Mouse (Mus musculus) C2C12 (cell line): Measurements from ENCODE around the gene H1foo. TPM values are rescaled to one million over a fixed set of nuclear protein-coding genes. Genes with fewer than 3 reads are reported as not detected.

Experiments used
- H3K27me3 ChIP-seq: one replicate; pipeline ENCODE4 v1.6.1; 2011; ENCODE audit not compliant: control insufficient read depth, insufficient read depth, insufficient read length
- H3K36me3 ChIP-seq: one replicate; pipeline ENCODE4 v1.6.1; 2011; ENCODE audit not compliant: control insufficient read depth, insufficient read depth
- H3K4me3 ChIP-seq: one replicate; pipeline ENCODE4 v1.5.1; 2011; ENCODE audit warnings: mild to moderate bottlenecking, control low read depth; ENCODE audit not compliant: poor library complexity, insufficient read depth, severe bottlenecking
- H3K79me2 ChIP-seq: one replicate; pipeline ENCODE4 v1.6.1; 2011; ENCODE audit not compliant: control insufficient read depth, insufficient read depth
- H3K79me3 ChIP-seq: one replicate; pipeline ENCODE4 v1.6.1; 2011; ENCODE audit warnings: low read depth, control low read depth
- H3ac ChIP-seq: one replicate; pipeline ENCODE3; 2011; ENCODE audit warnings: low read depth; ENCODE audit not compliant: control insufficient read depth, insufficient read length
- CEBPB ChIP-seq: IDR thresholded peaks from one replicate; pipeline ENCODE4 v1.6.1; 2011; ENCODE audit warnings: low read depth, mild to moderate bottlenecking, control low read depth, moderate library complexity
- CTCF ChIP-seq: IDR thresholded peaks from one replicate; pipeline ENCODE4 v1.5.1; 2011; ENCODE audit not compliant: control insufficient read depth, insufficient read depth, insufficient read length
- FOSL1 ChIP-seq: IDR thresholded peaks from one replicate; pipeline ENCODE4 v1.8.0; 2011; ENCODE audit warnings: mild to moderate bottlenecking, low read length; ENCODE audit not compliant: poor library complexity, insufficient read depth, severe bottlenecking
- MAX ChIP-seq: IDR thresholded peaks from one replicate; pipeline ENCODE4 v1.6.1; 2011; ENCODE audit warnings: mild to moderate bottlenecking, control low read depth
- MYOD1 ChIP-seq: IDR thresholded peaks from one replicate; pipeline ENCODE4 v1.6.1; 2011; ENCODE audit warnings: low read depth; ENCODE audit not compliant: control insufficient read depth, insufficient read length
- MYOG ChIP-seq: IDR thresholded peaks from one replicate; pipeline ENCODE4 v1.6.1; 2011; ENCODE audit not compliant: control insufficient read depth, insufficient read length; ENCODE audit errors: extremely low read depth
- USF1 ChIP-seq: IDR thresholded peaks from one replicate; pipeline ENCODE4 v1.6.1; 2011; ENCODE audit warnings: low read depth, mild to moderate bottlenecking, control low read depth, moderate library complexity
- polyA plus RNA-seq: library from polyadenylated mRNA; unstranded; fragments of >200 nt; fragmentation: generic; extraction: Trizol; gene quantifications from one replicate; pipeline ENCODE4 v1.2.1, GENCODE M21; 2012; ENCODE audit warnings: missing spikeins

Gene H1foo
- polyA plus RNA-seq, 1 experiment, result not detected

DNA sequence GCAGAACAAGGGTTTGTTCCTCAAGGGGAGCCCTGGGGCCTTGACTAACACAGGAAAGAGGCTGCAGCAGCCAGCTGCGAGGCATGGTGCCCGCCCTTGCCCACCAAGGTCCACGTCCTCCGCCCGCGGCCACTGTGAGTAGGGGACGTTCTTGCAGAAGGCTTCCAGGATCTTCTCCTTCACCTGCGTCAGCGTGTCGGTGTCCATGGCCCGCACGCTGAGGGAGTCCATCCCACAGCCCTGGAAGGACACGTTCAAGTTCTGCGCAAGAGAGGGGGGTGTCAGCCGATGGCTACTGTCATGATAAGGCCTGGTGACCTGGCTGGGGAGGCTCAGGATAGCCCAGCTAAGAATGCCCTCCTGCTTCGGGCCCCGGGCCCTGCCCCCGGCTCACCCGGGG is 15.6 kb downstream of the H1foo start:
- Histone ChIP-seq H3K4me3 (no peak overlapping the region), H3K27me3 (no peaks in the 10 kb centered on the region), H3ac (no peak overlapping the region), H3K79me2 (no peaks in the 10 kb centered on the region), H3K79me3 (no peaks in the 10 kb centered on the region), H3K36me3 (peaks cover 11% of the 10 kb centered on the region)
- TF ChIP-seq CEBPB, result no peak
- no peak for TF ChIP-seq MAX
- TF ChIP-seq CTCF, result no peak
- TF ChIP-seq FOSL1, result no peak
- no peak for TF ChIP-seq MYOG
- TF ChIP-seq MYOD1, result no peak
- TF ChIP-seq USF1, result no peak

DNA sequence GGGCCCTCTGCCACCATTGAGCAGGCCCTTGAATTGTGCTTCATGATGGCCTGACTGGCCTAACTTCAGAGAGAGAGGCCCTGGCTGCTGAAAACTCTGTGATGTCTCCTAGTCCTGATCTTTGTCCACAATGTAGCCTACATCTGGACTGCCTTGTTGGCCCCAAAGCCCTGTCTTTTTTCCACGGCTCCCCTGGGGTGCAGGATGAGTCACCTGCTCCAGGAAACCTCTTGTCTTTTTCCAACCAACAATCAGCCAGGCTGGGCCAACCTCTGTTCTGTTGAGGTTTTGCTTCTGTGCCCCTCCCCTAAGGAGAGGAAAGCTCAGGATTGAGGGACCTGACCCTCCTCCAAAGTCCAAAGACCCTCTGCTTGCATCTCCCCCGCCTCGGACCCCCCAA is 17.0 kb downstream of the H1foo start:
- peaks cover 11% of the 10 kb centered on the region for H3K36me3 ChIP-seq
- H3K79me3 ChIP-seq, result no peaks in the 10 kb centered on the region
- TF ChIP-seq MYOD1, result no peak
- no peak for TF ChIP-seq USF1
- no peak for TF ChIP-seq FOSL1
- TF ChIP-seq MAX, result no peak
- TF ChIP-seq CEBPB, result no peak
- no peak for TF ChIP-seq MYOG
- TF ChIP-seq CTCF, result no peak

GRCm38 (mm10) chr6:115962439-115963085 is 17.8 kb downstream of the H1foo start:
- no peak for TF ChIP-seq CTCF
- TF ChIP-seq MYOD1, result no peak
- no peak for TF ChIP-seq FOSL1
- TF ChIP-seq MAX, result no peak
- TF ChIP-seq USF1, result no peak
- TF ChIP-seq MYOG, result no peak
- TF ChIP-seq CEBPB, result no peak
- Histone ChIP-seq H3K79me2 (no peaks in the 10 kb centered on the region), H3K27me3 (no peaks in the 10 kb centered on the region), H3K4me3 (no peak overlapping the region), H3ac (no peak overlapping the region), H3K36me3 (peaks cover 11% of the 10 kb centered on the region), H3K79me3 (no peaks in the 10 kb centered on the region)

More for the DNA sequence above, 17.0 kb downstream of the H1foo start:
- H3K79me2 ChIP-seq, result no peaks in the 10 kb centered on the region
- no peak overlapping the region for H3K4me3 ChIP-seq
- H3K27me3 ChIP-seq, result no peaks in the 10 kb centered on the region
- H3ac ChIP-seq, result no peak overlapping the region

DNA sequence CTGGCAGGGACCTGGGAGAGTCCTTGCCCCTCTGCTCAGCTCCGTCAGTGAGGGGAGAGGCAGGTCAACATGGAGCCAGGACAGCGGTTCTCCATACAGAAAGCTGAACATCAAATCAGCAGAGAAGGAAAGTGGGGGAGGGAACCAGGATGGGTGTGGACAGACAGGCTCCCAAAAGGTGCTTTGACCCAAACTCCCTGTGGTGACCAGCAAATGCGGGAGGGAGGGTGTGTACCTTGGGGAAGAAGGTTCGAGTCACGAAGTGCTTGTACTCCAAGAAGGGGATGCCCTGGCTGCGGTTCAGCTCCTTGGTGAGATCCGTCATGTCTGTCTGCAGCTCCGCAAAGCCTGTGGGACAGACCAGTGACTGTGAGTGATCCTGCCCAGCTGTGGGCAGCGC is 18.9 kb downstream of the H1foo start:
- TF ChIP-seq USF1 (no peak), MYOD1 (no peak)
- H3K4me3 ChIP-seq, result no peak overlapping the region

GRCm38 (mm10) chr6:115966227-115966966 is 21.7 kb downstream of the H1foo start:
- no peak for TF ChIP-seq MAX
- no peak for TF ChIP-seq MYOD1
- no peak for TF ChIP-seq FOSL1
- TF ChIP-seq CTCF, result no peak
- no peak for TF ChIP-seq CEBPB
- TF ChIP-seq MYOG, result no peak
- TF ChIP-seq USF1, result no peak
- peaks cover 3% of the 10 kb centered on the region for H3K36me3 ChIP-seq
- H3K79me2 ChIP-seq, result no peaks in the 10 kb centered on the region
- no peak overlapping the region for H3K4me3 ChIP-seq
- no peaks in the 10 kb centered on the region for H3K27me3 ChIP-seq
- no peaks in the 10 kb centered on the region for H3K79me3 ChIP-seq
- H3ac ChIP-seq, result no peak overlapping the region

More for the DNA sequence above, 18.9 kb downstream of the H1foo start:
- no peak overlapping the region for H3ac ChIP-seq
- peaks cover 5% of the 10 kb centered on the region for H3K36me3 ChIP-seq
- H3K79me3 ChIP-seq, result no peaks in the 10 kb centered on the region
- no peaks in the 10 kb centered on the region for H3K79me2 ChIP-seq
- no peaks in the 10 kb centered on the region for H3K27me3 ChIP-seq
